Mouse (Mus musculus): Measurements from ENCODE around the gene Cops4. TPM values are rescaled to one million over a fixed set of nuclear protein-coding genes. Genes with fewer than 3 reads are reported as not detected.
A peak's percentile ranks its signal among the peaks of the same experiment; 100 is the strongest.

Cops4 gene
- total RNA-seq, 2 experiments from 2014 or later, result 87.1 to 102 TPM

- no peak for DNase-seq
These were observed 54.0 kb downstream of the Cops4 start, which contains the start of gene Plac8 for GRCm38 (mm10) chr5:100572069-100572468. Gene Plac8, minus strand, starts transcription at chr5:100572245.

DNA sequence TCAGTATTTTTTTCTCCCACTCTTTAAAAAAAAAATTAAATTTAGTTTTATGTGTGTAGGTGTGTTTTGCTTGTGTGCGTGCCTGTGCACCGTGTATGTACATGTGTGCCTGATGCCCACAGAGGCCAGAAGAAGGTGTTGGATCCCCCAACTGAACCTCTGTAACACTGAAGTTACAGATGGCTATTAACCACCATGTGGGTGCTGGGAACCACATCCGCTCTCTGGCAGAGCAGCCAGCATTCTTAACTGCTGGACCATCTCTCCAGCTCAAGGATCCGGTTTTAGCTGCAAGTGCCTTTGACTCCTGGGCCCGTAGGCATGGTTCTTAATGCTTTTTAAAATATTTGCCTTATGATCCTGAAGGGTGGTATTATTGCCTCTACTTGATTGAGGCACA is 55.1 kb downstream of the Cops4 start:
- no peak for DNase-seq
- intact Hi-C loops (cut with DNase I), result no loop called here

More at GRCm38 (mm10) chr5:100572069-100572468, 54.0 kb downstream of the Cops4 start, which contains the start of gene Plac8:
- intact Hi-C loops (cut with DNase I), result no loop called here

DNA sequence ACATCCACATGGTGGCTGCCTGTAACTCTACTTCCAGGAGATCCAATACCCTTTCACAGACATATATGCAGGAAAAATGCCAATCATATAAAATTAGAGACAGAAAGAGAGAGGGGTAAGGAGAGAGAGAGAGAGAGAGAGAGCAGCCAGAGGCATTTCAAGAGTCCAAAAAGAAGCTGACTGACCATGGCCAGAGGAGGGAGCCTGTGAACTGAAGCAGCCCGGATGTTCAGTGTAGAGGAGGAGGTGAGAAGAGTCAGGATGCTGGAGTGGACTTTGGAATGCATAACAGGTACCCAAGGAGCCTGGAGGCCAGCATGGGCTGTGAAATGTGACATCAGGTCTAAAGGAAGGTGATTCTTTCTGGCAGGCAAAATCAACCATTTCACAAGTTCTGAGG is 56.7 kb downstream of the Cops4 start:
- intact Hi-C loops (cut with DNase I), result no loop called here
- DNase-seq, result no peak

DNA sequence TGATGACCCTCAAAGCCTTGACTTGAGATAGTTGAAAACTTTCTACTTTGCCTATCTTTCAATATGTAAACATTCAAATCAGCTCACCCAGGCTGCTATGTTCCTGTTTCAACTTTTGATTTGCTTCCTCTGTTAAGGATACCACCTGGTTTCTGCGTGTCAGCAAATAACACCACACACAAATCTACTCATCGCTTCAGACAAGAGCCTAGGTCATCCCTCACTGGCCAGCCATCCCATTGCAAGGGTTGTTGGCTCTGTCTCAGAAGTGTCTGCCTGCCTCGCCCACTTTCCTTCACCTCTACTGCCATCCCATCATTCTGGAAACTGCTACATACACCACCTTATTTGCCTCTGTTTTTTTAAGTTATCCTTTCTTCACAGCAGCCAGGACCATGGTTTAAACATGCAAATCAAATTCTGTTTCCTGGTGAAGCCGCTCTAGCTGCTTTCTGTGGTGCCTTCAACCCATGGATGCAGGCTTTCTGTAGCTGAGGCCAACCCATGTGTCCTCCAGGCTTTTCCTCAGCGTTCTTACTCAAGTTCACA is 60.8 kb downstream of the Cops4 start:
- no peak for DNase-seq
- intact Hi-C loops (cut with DNase I), result no loop called here

- intact Hi-C loops (cut with DNase I), result no loop called here
- DNase-seq, result peak in 1 of 2 experiments; percentile 21
These were observed 63.7 kb downstream of the Cops4 start for GRCm38 (mm10) chr5:100581622-100582434.

DNA sequence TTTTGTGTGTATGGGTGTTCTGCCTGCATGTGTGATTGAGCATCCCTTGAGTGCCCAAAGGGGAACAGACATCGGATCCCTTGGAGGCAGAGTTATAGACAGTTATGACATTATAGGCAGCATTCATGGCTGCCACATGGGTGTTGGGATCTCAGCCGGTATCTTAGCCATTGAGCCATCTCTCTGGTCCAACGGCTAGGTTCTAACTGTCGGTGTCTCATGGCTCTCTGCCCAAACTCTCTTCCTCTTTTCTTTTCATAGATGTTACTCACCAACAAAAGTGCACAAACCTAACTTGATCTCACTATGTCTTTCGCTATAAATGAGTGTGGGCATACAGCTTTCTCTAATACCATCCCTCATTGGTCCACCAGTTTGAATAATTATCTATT is 64.3 kb downstream of the Cops4 start:
- DNase-seq, result no peak

DNA sequence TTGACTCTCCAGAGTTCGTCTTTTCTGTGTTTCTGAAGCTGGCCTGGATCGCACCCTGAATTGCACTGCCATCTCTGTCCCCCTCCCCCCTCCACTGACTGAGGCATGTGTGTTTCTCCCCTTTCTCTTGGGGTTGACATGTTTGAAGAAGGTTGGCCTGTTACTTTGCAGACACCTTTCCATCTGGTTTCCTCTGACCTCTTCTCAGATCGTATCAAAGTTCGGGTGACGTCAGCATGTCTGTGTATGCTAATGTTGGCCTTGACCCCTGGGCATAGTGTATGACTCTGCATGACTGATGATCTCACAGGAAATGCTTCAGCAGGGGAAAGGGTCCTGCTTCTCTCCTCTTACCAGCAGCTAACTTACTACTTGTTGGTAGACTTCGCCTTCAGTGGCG is 65.0 kb downstream of the Cops4 start:
- no peak for DNase-seq
- intact Hi-C loops (cut with DNase I), result no loop called here

More for the DNA sequence above, 64.3 kb downstream of the Cops4 start:
- intact Hi-C loops (cut with DNase I), result no loop called here

DNA sequence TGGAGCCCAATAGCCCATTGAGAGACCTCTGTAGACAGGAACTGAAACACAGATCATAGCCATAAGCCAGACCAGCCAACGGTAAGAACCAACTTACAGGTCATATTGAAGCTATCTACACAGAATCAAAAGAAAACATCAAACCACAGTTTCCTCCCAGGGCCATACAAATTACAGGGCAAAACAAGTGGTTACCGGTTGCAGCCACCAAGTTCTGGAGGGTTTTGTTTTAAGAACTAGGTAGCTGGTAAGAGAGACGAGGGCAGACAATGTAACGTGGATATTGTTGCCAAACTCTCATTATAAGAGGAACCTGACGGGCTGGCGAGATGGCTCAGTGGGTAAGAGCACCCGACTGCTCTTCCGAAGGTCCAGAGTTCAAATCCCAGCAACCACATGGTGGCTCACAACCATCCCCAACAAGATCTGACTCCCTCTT is 67.1 kb downstream of the Cops4 start:
- DNase-seq, result no peak

DNA sequence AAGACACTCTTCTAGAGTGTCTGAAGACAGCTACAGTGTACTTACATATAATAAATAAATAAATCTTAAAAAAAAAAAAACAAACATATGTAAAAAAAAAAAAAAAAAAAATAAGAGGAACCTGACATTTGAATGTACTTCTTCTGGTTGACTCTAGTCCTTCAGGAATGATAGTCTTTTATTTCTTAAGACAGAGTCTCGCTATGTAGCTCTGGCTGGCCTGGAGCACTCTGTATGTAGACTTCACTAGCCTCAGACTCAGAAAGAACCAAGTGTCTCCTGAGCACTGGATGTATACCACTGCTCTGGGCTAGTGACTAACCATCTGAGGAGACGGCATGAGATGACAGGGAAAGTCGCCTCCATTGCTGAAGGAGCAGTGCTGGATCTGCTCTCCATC is 67.5 kb downstream of the Cops4 start:
- intact Hi-C loops (cut with DNase I), result no loop called here
- no peak for DNase-seq

More for the DNA sequence above, 67.1 kb downstream of the Cops4 start:
- intact Hi-C loops (cut with DNase I), result no loop called here

- DNase-seq, result no peak
- intact Hi-C loops (cut with DNase I), result no loop called here
These were observed 69.0 kb downstream of the Cops4 start for GRCm38 (mm10) chr5:100587136-100587535.

DNA sequence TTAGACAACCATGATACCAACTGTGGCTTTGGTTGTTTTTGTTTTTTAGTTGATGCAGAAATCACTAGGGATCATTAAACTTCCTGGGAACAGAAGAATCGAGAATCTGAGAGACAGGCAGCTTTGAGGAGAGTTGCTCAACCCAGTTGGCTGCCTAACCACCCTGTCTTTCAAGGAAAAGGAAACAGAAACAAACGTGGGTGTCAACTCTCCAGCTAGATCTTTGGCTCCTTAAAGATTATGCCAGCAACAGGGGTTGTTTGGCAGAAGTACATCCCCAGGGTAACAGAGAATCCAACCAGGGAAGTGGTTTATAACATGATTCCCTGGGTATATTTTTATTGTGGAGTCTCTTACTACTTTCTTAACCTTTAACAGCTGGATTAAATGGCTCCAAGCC is 69.5 kb downstream of the Cops4 start:
- intact Hi-C loops (cut with DNase I), result no loop called here
- DNase-seq, result no peak

GRCm38 (mm10) chr5:100590505-100590904 is 72.4 kb downstream of the Cops4 start:
- intact Hi-C loops (cut with DNase I), result no loop called here
- DNase-seq, result no peak

DNA sequence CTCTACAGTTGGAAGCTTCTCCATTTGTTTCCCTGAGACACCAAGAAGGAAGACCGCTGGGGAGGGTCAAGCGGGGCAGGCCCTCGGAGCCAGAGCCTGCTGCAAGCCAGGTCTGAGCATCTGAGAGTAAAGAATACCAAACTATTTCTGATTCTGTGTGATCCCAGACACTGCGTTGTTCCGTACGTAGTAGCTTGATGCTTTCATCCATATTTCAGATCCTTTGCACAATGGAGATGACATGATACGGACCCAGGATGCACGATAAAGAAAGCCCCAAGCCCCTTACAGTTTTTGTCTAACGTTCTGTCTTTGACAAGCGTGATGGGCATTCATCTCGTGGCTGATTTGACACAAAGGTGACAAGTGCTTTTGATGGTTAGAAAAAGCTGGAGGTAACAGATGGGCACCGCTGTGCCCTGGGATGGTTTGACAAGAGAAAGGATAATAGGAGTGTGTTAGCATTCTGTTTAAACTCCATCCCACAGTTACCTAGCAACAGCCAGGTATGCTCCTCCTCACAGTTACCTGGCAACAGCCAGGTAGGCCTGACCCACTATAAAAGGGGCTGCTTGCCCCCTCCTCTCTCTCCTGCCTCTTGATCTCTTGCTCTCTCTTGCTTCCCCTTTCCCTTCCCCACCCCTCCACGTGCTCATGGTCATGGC is 76.8 kb downstream of the Cops4 start:
- intact Hi-C loops (cut with DNase I), result no loop called here
- no peak for DNase-seq

GRCm38 (mm10) chr5:100595999-100596398 is 77.9 kb downstream of the Cops4 start:
- intact Hi-C loops (cut with DNase I), result no loop called here
- no peak for DNase-seq

Small RNAs within 50 kb of the gene (microRNA-seq; reads per million reads assigned to microRNA genes)
- gene Gm23222, result 0 reads per million in 2 experiments

Other genes with a start within 250 kb of the Cops4 start
- gene Sec31a, start 102.1 kb upstream of the Cops4 start, total RNA-seq (2021), result 10 to 100 TPM; 50.8 to 59.9 TPM
- 1 to 10 TPM; 4.4 to 4.7 TPM for gene Lin54, start 17.7 kb upstream of the Cops4 start, total RNA-seq (2021)
- gene Plac8, start 53.9 kb downstream of the Cops4 start, total RNA-seq (2021), result not detected
- gene Coq2, start 156.8 kb downstream of the Cops4 start, total RNA-seq (2021), result 10 to 100 TPM; 54.4 to 65.5 TPM
- gene Hpse, start 201.4 kb downstream of the Cops4 start, total RNA-seq (2021), result under 1 TPM; 0.31 to 0.32 TPM

All from gastrocnemius, postnatal 36 days (tissue).